Mouse (Mus musculus) adrenal gland, adult 10 weeks (tissue): Measurements from ENCODE around the gene Olfr772. TPM values are rescaled to one million over a fixed set of nuclear protein-coding genes. Genes with fewer than 3 reads are reported as not detected.

Experiments
- polyA plus RNA-seq: library from polyadenylated mRNA; stranded (reverse); fragments of 350-450 nt; fragmentation: Illumina TruSeq; extraction: RNeasy Lipid Tissue Mini Kit (QIAGEN cat#74804); gene quantifications from one replicate; pipeline ENCODE4 v1.2.3, GENCODE M21; 2014; ENCODE audit warnings: low read depth, low replicate concordance

Olfr772 gene
- polyA plus RNA-seq = not detected

DNA sequence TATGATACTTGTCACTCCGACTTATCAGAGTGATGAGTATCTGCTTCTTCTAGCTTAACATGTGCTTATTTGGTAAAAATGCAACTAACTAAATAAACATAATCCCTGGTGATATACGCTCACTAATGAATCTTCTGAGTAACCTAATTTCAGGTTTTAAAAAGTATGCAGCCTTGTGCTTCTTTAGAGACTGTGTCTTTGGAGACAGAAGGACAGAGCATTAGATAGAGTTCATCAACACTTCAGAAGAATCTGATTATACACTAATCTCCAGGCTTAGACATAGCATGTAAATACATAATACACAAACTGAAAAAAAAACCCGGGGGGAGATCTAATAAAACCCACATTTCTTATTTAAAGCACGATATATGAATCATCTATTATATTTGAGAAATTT, at the start of gene Olfr772:
TSS of gene Olfr772 (minus strand) at position 101 of the 400 bp plus-strand sequence.

DNA sequence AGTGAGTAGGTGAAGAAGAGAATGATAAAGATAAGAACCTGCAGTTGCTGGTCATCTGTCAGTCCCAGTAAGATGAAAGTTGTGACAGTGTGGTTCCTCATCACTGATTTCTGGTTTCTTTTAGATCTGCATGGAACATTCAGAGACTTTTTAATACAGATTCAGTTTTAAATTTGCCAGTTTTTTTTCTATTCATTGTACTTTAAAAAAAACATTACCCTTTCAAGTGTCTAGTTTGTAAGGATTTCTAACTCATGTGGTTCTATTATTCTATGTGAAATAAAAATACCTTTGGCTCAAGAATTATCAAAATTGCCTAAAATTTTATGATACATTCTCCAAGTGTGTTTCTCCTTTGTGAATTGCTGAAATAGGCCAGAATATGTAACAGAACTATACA, 9.6 kb upstream of the Olfr772 start, which contains the start of gene Olfr773:
TSS of gene Olfr773 (minus strand) at position 101 of the 400 bp plus-strand sequence.

DNA sequence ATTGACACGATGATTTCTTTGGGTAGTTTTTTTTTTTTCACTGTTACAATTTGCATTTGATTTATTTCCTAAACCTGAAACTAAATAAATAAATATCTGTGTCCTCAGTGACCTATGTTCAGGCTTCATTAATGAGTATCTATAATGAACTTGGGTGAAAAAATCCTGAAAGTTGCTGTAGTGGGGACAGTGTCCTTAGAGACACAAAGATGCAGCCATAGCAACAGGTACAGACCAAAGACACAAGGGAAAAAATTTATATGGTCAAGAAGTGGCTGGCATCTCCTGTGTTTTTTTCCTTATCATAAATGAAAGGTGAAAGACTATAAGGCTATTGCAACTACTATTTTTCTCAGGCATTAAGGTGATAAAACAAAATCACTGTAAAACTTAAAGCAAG, 13.1 kb downstream of the Olfr772 start, which contains the start of gene Olfr771:
TSS of gene Olfr771 (minus strand) at position 101 of the 400 bp plus-strand sequence.

DNA sequence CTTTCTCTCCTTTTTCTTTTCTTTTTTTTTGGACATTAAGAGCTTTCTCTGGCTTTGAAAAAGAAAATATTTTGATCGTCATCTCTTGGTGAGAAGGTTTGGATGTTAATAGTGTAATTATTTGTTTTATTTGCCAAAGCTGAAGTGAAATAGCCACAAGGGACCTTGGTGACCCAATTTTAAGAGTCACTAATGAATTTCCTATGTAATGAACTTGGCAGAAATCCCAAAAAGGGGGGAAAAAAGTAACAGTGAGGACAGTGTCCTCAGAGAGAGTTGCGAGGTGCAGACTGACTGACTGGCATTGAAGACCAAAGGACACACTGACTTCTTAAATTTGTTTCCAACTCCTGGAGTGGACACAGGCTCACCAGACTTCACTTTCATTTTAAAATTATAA, 38.8 kb downstream of the Olfr772 start, which contains the start of gene Olfr770:
TSS of gene Olfr770 (minus strand) at position 101 of the 400 bp plus-strand sequence.

Other genes with a start within 250 kb of the Olfr772 start
- gene Itga7, start 244.1 kb downstream of the Olfr772 start, polyA plus RNA-seq = 0.35 TPM
- not detected for gene Mettl7b, start 216.9 kb downstream of the Olfr772 start, polyA plus RNA-seq
- not detected for gene Olfr9, start 188.5 kb downstream of the Olfr772 start, polyA plus RNA-seq
- not detected for gene Olfr763, start 167.1 kb downstream of the Olfr772 start, polyA plus RNA-seq
- not detected for gene Olfr764-ps1, start 138.0 kb downstream of the Olfr772 start, polyA plus RNA-seq
- gene Olfr765, start 127.9 kb downstream of the Olfr772 start, polyA plus RNA-seq = not detected
- gene Olfr766-ps1, start 108.9 kb downstream of the Olfr772 start, polyA plus RNA-seq = not detected
- gene Olfr767, start 95.0 kb downstream of the Olfr772 start, polyA plus RNA-seq = not detected
- gene Olfr768, start 78.5 kb downstream of the Olfr772 start, polyA plus RNA-seq = not detected
- not detected for gene Olfr769, start 60.1 kb downstream of the Olfr772 start, polyA plus RNA-seq
- gene Olfr770, start 38.9 kb downstream of the Olfr772 start, polyA plus RNA-seq = not detected
- not detected for gene Olfr771, start 13.2 kb downstream of the Olfr772 start, polyA plus RNA-seq
- gene Olfr773, start 9.5 kb upstream of the Olfr772 start, polyA plus RNA-seq = not detected
- gene Olfr774, start 58.3 kb upstream of the Olfr772 start, polyA plus RNA-seq = not detected
- gene Olfr775, start 70.5 kb upstream of the Olfr772 start, polyA plus RNA-seq = not detected
- gene Olfr776, start 81.2 kb upstream of the Olfr772 start, polyA plus RNA-seq = not detected
- gene Olfr777, start 93.6 kb upstream of the Olfr772 start, polyA plus RNA-seq = not detected
- gene Olfr780, start 140.2 kb upstream of the Olfr772 start, polyA plus RNA-seq = not detected
- gene Olfr781, start 150.9 kb upstream of the Olfr772 start, polyA plus RNA-seq = not detected
- gene Olfr782, start 170.9 kb upstream of the Olfr772 start, polyA plus RNA-seq = not detected
- not detected for gene Olfr784, start 206.2 kb upstream of the Olfr772 start, polyA plus RNA-seq
- not detected for gene Olfr785, start 227.5 kb upstream of the Olfr772 start, polyA plus RNA-seq
- gene Olfr786, start 249.4 kb upstream of the Olfr772 start, polyA plus RNA-seq = not detected